In the genomic region with DNA sequence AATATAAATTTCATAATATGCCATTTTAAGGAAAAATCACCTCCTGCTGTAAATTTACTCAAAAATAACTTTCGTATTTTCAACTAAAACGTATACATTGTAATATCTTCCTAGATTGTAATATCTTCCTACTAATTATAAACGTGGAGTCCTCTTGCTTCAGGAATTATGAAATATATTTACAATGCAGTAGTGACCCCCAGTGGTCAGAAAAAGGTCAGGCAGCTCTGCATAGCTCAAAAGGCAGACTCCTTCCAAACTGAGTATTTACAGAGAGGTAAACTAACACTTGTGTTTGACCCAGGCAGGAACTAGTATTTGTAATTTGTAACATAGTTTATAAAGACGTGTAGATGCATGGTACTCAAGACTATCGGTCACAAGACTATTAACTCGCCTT, we compare ENCODE assay signal across 8 mouse cellular contexts. TPM values are rescaled to one million over a fixed set of nuclear protein-coding genes. Genes with fewer than 3 reads are reported as not detected.
DNase-seq lines count a peak whose midpoint lies in the region; ATAC-seq and TF ChIP-seq lines count a peak whose summit lies in the region.

No protein-coding gene starts in this region.

- no peak for TF ChIP-seq POLR2A in MEL (IDR thresholded peaks at IDR 0.05; ENCODE audit: control insufficient read depth in 1 of 2, insufficient read depth in 1 of 2, low read depth in 1 of 2, low read length in 2 of 2, poor library complexity in 1 of 2)

- ATAC-seq in intestine, embryonic 15.5 days: peak; percentile 34; the same call in 1 of the 2 replicates
- no peak for ATAC-seq in intestine, embryonic 16.5 days

- no peaks in the 10 kb centered on the region for H3K27me3 ChIP-seq in intestine, embryonic 15.5 days (replicated peaks)
- no peaks in the 10 kb centered on the region for H3K27me3 ChIP-seq in intestine, embryonic 16.5 days (replicated peaks; ENCODE audit: control insufficient read depth, insufficient read depth, low read length)
- H3K27me3 ChIP-seq in MEL (ENCODE audit: control insufficient read depth in 1 of 2, insufficient read depth in 2 of 2, low read length in 2 of 2): no peaks in the 10 kb centered on the region

- no peak overlapping the region for H3K4me3 ChIP-seq in intestine, embryonic 15.5 days (replicated peaks)
- no peak overlapping the region for H3K4me3 ChIP-seq in intestine, embryonic 16.5 days (ENCODE audit: low read length)
- no peak overlapping the region for H3K4me3 ChIP-seq in MEL (ENCODE audit: control insufficient read depth in 1 of 2, insufficient read depth in 1 of 2, low read depth in 2 of 2, low read length in 2 of 2)

- no peaks in the 10 kb centered on the region for H3K4me1 ChIP-seq in intestine, embryonic 15.5 days (replicated peaks)
- no peaks in the 10 kb centered on the region for H3K4me1 ChIP-seq in intestine, embryonic 16.5 days (ENCODE audit: control insufficient read depth, insufficient read depth, low read length)
- no peaks in the 10 kb centered on the region for H3K4me1 ChIP-seq in MEL (ENCODE audit: control insufficient read depth in 1 of 2, insufficient read depth in 2 of 2, low read length in 2 of 2)

- H3K27ac ChIP-seq in intestine, embryonic 15.5 days: no peak overlapping the region
- H3K27ac ChIP-seq in intestine, embryonic 16.5 days (ENCODE audit: low read length): no peak overlapping the region
- H3K27ac ChIP-seq in MEL (ENCODE audit: control insufficient read depth, low read depth, low read length): no peak overlapping the region

- H3K9ac ChIP-seq in intestine, embryonic 15.5 days: no peak overlapping the region
- no peak overlapping the region for H3K9ac ChIP-seq in intestine, embryonic 16.5 days (ENCODE audit: low read depth, low read length)
- H3K9ac ChIP-seq in MEL (ENCODE audit: control insufficient read depth, low read depth, low read length, poor library complexity, severe bottlenecking): no peak overlapping the region

- no peak overlapping the region for H3K4me2 ChIP-seq in intestine, embryonic 15.5 days (replicated peaks)
- no peak overlapping the region for H3K4me2 ChIP-seq in intestine, embryonic 16.5 days (ENCODE audit: low read depth, low read length)

- peak; percentile 17 for DNase-seq in MEL (ENCODE audit: low read depth, low spot score)
- DNase-seq in cerebellum, adult 8-10 months: peak; percentile 30
- peak; percentile 14 to 29 for DNase-seq in frontal cortex, postnatal 25 days (ENCODE audit: low spot score in 2 of 2)
- DNase-seq in layer of hippocampus, postnatal 25 days (ENCODE audit: extremely low spot score in 1 of 2, low spot score in 1 of 2): peak; percentile 14 to 49
- peak; percentile 45 for DNase-seq in naive thymus-derived CD4-positive, alpha-beta T cell, adult 2 months (ENCODE audit: low read depth)
- DNase-seq in spleen, postnatal 10 days (ENCODE audit: low spot score in 2 of 2): no peak

- H3K9me3 ChIP-seq in intestine, embryonic 15.5 days: no peaks in the 10 kb centered on the region
- H3K9me3 ChIP-seq in intestine, embryonic 16.5 days (ENCODE audit: control insufficient read depth, low read length): no peaks in the 10 kb centered on the region
- no peaks in the 10 kb centered on the region for H3K9me3 ChIP-seq in MEL (replicated peaks; ENCODE audit: insufficient read depth, low read length)

- TF ChIP-seq CTCF in MEL (IDR thresholded peaks at IDR 0.05 in 2 of 3, conservative IDR thresholded peaks at IDR 0.05 in 1 of 3; ENCODE audit: control insufficient read depth in 1 of 3, insufficient read depth in 1 of 3, low read depth in 2 of 3, low read length in 3 of 3, poor library complexity in 1 of 3, severe bottlenecking in 1 of 3): peak; percentile 10 to 48 (median 25); a peak in 3 of 6 replicates

- no peaks in the 10 kb centered on the region for H3K36me3 ChIP-seq in intestine, embryonic 15.5 days
- H3K36me3 ChIP-seq in intestine, embryonic 16.5 days (ENCODE audit: control insufficient read depth, insufficient read depth, low read length): no peaks in the 10 kb centered on the region
- no peaks in the 10 kb centered on the region for H3K36me3 ChIP-seq in MEL (ENCODE audit: control insufficient read depth in 1 of 2, insufficient read depth in 2 of 2, low read length in 2 of 2)

- peak; percentile 51 for TF ChIP-seq RAD21 in MEL (IDR thresholded peaks at IDR 0.05; ENCODE audit: low read depth, low read length)

- 27% methylated on average over 6 of the region's 6 CpGs for WGBS in intestine, embryonic 15.5 days
- 21% methylated on average over 6 of the region's 6 CpGs for WGBS in intestine, embryonic 16.5 days

- TF ChIP-seq EP300 in MEL (IDR thresholded peaks at IDR 0.05; ENCODE audit: low read depth in 1 of 2, low read length in 2 of 2): no peak

- no peaks in the 10 kb centered on the region for H3K79me2 ChIP-seq in MEL (ENCODE audit: control insufficient read depth, insufficient read depth, low read length, poor library complexity)

TF ChIP-seq in MEL, 35 proteins besides CTCF, POLR2A, EP300 and RAD21:
- peak; percentile 49 for TF ChIP-seq SMC3 (IDR thresholded peaks at IDR 0.05; ENCODE audit: low read depth, low read length)
- no peak for TF ChIP-seq TAL1 (IDR thresholded peaks at IDR 0.05; ENCODE audit: low read length)

RNA-seq across cellular contexts. Expression of a gene that starts 37.2 kb away (rescaled TPM):
- polyA plus RNA-seq in intestine, embryonic 15.5 days (2015; fragmentation: Nextera tagmentation; extraction: Ambion mirVana): 5.1 and 5.3 TPM in 2 replicates
- polyA plus RNA-seq in intestine, embryonic 16.5 days (2015; fragmentation: Nextera tagmentation; extraction: Ambion mirVana): 3.5 and 3.7 TPM in 2 replicates
- not detected in 2 replicates for total RNA-seq in MEL (2012; rRNA removed)
- not detected for polyA plus RNA-seq in MEL (2012; ENCODE audit: insufficient read depth in 1 of 2, insufficient read length in 2 of 2, low read depth in 1 of 2, low replicate concordance in 2 of 2, missing spikeins in 1 of 2)
- 10 to 100 TPM; 25.6 to 38.7 TPM for total RNA-seq in layer of hippocampus, postnatal 25 days (2021)

Comparison
In these comparisons a context has a peak if more than half of its experiments do, and no peak if none do; other contexts are left out.
1. DNase-seq: peak in MEL (single experiment), cerebellum, adult 8-10 months (single experiment), frontal cortex, postnatal 25 days (2 of 2), layer of hippocampus, postnatal 25 days (2 of 2) and naive thymus-derived CD4-positive, alpha-beta T cell, adult 2 months (single experiment); none in spleen, postnatal 10 days (0 of 2).